Mouse (Mus musculus) neural tube, embryonic 12.5 days (tissue): ENCODE measurements around the gene Abcc1. TPM values are rescaled to one million over a fixed set of nuclear protein-coding genes. Genes with fewer than 3 reads are reported as not detected.

Source experiments
- ATAC-seq: fragments of 200-750 bp; cut with Nextera tagmentation; 2 replicates; pipeline ENCODE4 v1.8.0; 2017; ENCODE audit warnings: low read depth, mild to moderate bottlenecking, moderate TSS enrichment, moderate library complexity; ENCODE audit not compliant: low FRiP score
- H3K27ac ChIP-seq: fragments of 300-500 bp; sonication (generic); 2 replicates; pipeline ENCODE4 v1.5.1; 2016
- H3K27me3 ChIP-seq: fragments of 300-500 bp; sonication (generic); replicated peaks from 2 replicates; pipeline ENCODE4 v1.6.1; 2016; ENCODE audit warnings: mild to moderate bottlenecking
- H3K36me3 ChIP-seq: fragments of 300-500 bp; sonication (generic); 2 replicates; pipeline ENCODE4 v1.6.1; 2016; ENCODE audit warnings: mild to moderate bottlenecking
- H3K4me1 ChIP-seq: fragments of 300-500 bp; sonication (generic); 2 replicates; pipeline ENCODE4 v1.6.1; 2016
- H3K4me2 ChIP-seq: fragments of 300-500 bp; sonication (generic); replicated peaks from 2 replicates; pipeline ENCODE4 v1.6.1; 2016; ENCODE audit warnings: mild to moderate bottlenecking
- H3K4me3 ChIP-seq: fragments of 300-500 bp; sonication (generic); 2 replicates; pipeline ENCODE4 v1.5.1; 2016
- H3K9ac ChIP-seq: fragments of 300-500 bp; sonication (generic); 2 replicates; pipeline ENCODE4 v1.6.1; 2016; ENCODE audit warnings: mild to moderate bottlenecking
- H3K9me3 ChIP-seq: fragments of 300-500 bp; sonication (generic); 2 replicates; pipeline ENCODE4 v1.6.1; 2016; ENCODE audit warnings: mild to moderate bottlenecking
- WGBS: fragments of 180-500 bp; shearing (Covaris S2); methylation state at CpG from one replicate; pipeline ENCODE4 v1.1.7; 2016; 5-methylcytosine and 5-hydroxymethylcytosine counted together
- polyA plus RNA-seq: library from polyadenylated mRNA; unstranded; fragments of >200 nt; fragmentation: Nextera tagmentation; extraction: Ambion mirVana; gene quantifications from 2 replicates; pipeline ENCODE4 v1.2.1, GENCODE M21; 2016

The Abcc1 gene
- polyA plus RNA-seq, 1 experiment from 2014 or later, result 7.5 TPM

DNA sequence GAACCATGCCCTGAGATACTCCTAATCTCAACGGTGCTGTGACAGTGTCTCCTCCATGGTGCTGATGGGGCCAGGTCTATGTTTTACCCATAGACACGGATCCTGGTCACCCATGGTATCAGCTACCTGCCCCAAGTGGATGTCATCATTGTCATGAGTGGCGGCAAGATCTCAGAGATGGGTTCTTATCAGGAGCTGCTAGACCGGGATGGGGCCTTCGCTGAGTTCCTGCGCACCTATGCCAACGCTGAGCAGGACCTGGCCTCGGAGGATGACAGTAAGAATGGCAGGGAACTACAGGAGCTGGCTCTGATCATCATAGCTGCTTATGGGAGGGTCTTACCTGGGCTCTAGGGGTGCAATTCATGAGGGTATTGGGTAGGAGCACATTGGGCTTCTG, 86.9 kb downstream of the Abcc1 start:
- Histone ChIP-seq H3K27me3 (no peaks in the 10 kb centered on the region), H3K9me3 (no peaks in the 10 kb centered on the region), H3K36me3 (0 out of 2 replicates have a peak, but pooled peaks cover 3% of the 10 kb centered on the region), H3K4me3 (no peak overlapping the region), H3K9ac (no peak overlapping the region), H3K27ac (no peak overlapping the region), H3K4me1 (no peaks in the 10 kb centered on the region), H3K4me2 (no peak overlapping the region)
- no peak for ATAC-seq
- WGBS, result 93% methylated on average over 8 of the region's 8 CpGs

GRCm38 (mm10) chr16:14449861-14450260, 88.5 kb downstream of the Abcc1 start:
- no peak for ATAC-seq

DNA sequence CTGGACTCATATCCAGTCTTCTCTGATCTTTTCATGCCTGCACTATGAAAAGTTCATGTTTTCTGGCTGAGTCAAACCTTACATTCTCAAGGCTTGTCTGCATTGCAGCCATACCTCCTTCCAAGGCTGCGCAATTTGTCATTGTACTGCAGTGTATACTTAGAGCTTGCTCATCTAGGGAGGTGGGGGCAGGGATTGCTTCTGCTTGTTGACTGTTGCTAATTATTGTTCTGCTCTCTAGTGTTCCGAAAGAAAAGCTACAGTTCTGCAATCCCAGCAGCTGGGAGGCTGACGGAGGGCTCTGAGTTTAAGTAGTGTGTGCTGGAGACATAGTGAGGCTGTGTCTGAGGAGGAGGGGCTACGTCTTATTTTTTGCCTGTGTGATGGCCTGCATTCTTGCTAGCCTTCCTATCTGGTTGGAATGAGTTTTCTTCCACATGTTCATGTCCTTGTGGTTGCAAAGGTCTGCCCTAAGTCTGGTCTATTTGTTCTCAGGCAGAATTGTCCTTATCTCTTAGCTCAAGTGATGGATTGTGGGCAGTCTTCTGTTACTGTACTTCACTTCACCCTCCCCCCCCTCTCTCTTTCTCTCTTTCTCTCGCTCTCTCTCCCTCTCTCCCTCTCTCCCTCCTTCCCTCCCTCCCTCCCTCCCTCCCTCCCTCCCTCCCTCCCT, 90.2 kb downstream of the Abcc1 start:
- H3K36me3 ChIP-seq, result 0 out of 2 replicates have a peak, but pooled peaks cover 3% of the 10 kb centered on the region
- no peak for ATAC-seq
- H3K4me1 ChIP-seq, result no peaks in the 10 kb centered on the region
- H3K27me3 ChIP-seq, result no peaks in the 10 kb centered on the region
- H3K4me2 ChIP-seq, result no peak overlapping the region
- 87% methylated on average over 5 of the region's 5 CpGs for WGBS
- no peak overlapping the region for H3K9ac ChIP-seq
- no peaks in the 10 kb centered on the region for H3K9me3 ChIP-seq
- no peak overlapping the region for H3K27ac ChIP-seq
- no peak overlapping the region for H3K4me3 ChIP-seq

More at GRCm38 (mm10) chr16:14449861-14450260, 88.5 kb downstream of the Abcc1 start:
- H3K36me3 ChIP-seq, result 0 out of 2 replicates have a peak, but pooled peaks cover 3% of the 10 kb centered on the region
- H3K27me3 ChIP-seq, result no peaks in the 10 kb centered on the region
- no peaks in the 10 kb centered on the region for H3K4me1 ChIP-seq
- H3K9me3 ChIP-seq, result no peaks in the 10 kb centered on the region
- no peak overlapping the region for H3K4me3 ChIP-seq
- H3K27ac ChIP-seq, result no peak overlapping the region
- no peak overlapping the region for H3K4me2 ChIP-seq
- 85% methylated on average over 4 of the region's 4 CpGs for WGBS
- H3K9ac ChIP-seq, result no peak overlapping the region

DNA sequence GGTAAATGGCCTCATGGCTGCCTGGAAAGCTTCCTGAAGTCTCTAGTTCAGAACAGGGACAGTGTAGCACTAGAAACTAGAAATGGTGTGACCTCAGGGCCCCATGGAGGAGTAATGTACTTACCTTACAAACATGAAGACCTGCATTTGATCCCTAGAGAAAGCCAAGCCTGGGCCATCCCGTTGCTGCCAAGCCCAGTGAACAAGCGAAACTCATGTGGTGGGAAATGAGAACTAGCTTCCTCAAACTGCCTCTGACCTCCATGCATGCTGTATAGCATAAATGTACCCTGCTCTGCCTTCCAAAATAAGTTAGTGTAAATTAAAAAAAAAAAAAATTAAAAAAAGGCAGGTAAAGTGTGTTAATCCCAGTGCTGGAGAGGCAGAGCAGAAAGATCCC, 101.2 kb downstream of the Abcc1 start:
- WGBS, result 90% methylated on average over 2 of the region's 2 CpGs
- no peak overlapping the region for H3K4me3 ChIP-seq
- no peak for ATAC-seq
- H3K9me3 ChIP-seq, result no peaks in the 10 kb centered on the region
- H3K27ac ChIP-seq, result no peak overlapping the region
- no peaks in the 10 kb centered on the region for H3K4me1 ChIP-seq
- H3K36me3 ChIP-seq, result peaks cover 41% of the 10 kb centered on the region
- H3K4me2 ChIP-seq, result no peak overlapping the region
- no peaks in the 10 kb centered on the region for H3K27me3 ChIP-seq
- H3K9ac ChIP-seq, result no peak overlapping the region

DNA sequence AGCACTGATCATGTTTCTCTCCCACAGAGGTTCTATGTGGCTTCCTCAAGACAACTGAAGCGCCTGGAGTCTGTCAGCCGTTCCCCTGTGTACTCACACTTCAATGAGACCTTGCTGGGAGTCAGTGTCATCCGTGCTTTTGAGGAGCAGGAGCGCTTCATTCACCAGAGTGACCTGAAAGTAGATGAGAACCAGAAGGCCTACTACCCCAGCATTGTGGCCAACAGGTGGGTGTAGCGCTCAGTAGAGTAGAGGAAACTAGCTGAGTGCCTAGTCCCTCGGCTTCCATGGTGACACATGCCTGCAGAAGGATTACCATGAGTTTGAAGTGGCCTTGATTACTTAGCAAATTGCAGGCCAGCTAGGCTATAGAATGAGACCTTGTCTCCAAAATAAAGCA, 103.7 kb downstream of the Abcc1 start:
- WGBS, result 93% methylated on average over 6 of the region's 6 CpGs
- no peaks in the 10 kb centered on the region for H3K27me3 ChIP-seq
- H3K4me3 ChIP-seq, result no peak overlapping the region
- H3K4me1 ChIP-seq, result no peaks in the 10 kb centered on the region
- no peak overlapping the region for H3K4me2 ChIP-seq
- no peak overlapping the region for H3K27ac ChIP-seq
- no peaks in the 10 kb centered on the region for H3K9me3 ChIP-seq
- ATAC-seq, result no peak
- H3K36me3 ChIP-seq, result peaks cover 28% of the 10 kb centered on the region; the same call in 1 of the 2 replicates
- no peak overlapping the region for H3K9ac ChIP-seq

DNA sequence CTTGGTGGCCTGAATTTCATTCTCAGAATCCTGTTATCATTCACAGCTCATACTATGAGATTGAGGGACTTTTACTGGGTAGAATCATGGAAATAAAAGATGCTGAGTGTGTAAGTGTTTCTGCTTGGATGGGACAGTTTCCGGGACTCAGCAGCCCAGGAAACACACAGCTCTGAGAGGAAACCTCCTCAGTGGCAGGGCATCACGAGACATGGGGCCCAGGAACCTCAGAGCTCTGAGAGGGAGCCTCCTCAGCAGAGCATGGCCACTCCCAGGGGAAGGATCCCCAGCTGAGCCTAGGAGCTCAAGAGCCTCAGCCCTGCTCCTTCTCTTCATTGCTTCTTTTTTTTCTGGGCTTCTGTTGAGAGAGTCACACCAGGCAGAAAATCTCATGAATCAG, 107.0 kb downstream of the Abcc1 start:
- ATAC-seq, result no peak
- Histone ChIP-seq H3K4me3 (no peak overlapping the region), H3K4me2 (no peak overlapping the region), H3K27me3 (no peaks in the 10 kb centered on the region), H3K4me1 (no peaks in the 10 kb centered on the region), H3K9me3 (no peaks in the 10 kb centered on the region), H3K27ac (no peak overlapping the region), H3K9ac (no peak overlapping the region), H3K36me3 (peaks cover 46% of the 10 kb centered on the region; the same call in 1 of the 2 replicates)
- WGBS, result 96% methylated on average over 2 of the region's 2 CpGs

DNA sequence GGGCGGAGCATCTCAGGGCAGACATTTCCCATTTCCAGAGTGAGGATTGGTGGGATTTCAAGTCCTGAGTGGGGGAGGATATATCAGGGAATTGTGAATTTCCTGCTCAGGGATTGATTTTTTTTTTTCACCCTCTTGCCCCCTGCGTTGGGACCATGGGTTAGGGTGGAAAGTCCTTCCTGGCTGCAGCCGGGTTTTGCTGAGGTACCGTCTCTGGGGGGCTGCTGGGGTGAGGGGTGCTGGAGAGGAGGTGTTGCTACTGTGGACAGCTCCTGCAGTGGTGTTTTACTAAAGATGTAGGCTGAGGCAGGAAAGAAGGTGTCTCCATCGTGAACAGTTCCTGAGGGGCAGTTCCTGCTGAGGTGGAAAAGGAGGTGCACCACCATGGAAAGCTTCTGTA, 107.5 kb downstream of the Abcc1 start:
- no peak overlapping the region for H3K4me2 ChIP-seq
- no peak overlapping the region for H3K9ac ChIP-seq
- 93% methylated on average over 5 of the region's 5 CpGs for WGBS
- no peak overlapping the region for H3K4me3 ChIP-seq
- H3K4me1 ChIP-seq, result no peaks in the 10 kb centered on the region
- ATAC-seq, result no peak
- no peak overlapping the region for H3K27ac ChIP-seq
- H3K27me3 ChIP-seq, result no peaks in the 10 kb centered on the region
- peaks cover 51% of the 10 kb centered on the region; the same call in 1 of the 2 replicates for H3K36me3 ChIP-seq
- H3K9me3 ChIP-seq, result no peaks in the 10 kb centered on the region

DNA sequence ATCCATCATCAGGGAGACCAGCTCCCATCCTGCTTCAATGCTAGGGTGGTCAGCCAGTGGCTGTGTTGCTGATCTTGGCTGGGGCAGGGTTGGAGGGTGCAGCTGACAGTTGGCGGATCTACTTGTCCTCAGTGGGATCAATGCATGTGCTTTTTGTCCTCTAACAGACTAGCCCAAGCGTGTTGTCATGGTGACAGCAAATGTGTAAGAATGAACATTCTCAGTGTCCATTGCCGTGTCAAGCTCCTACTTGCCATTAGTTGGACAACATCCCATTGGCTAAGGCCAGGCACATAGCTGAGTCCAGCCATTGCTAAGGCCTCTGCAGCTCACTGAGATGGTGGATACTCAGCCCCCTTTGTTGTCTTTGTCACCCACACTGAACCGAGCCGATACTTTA, 110.8 kb downstream of the Abcc1 start:
- H3K36me3 ChIP-seq, result peaks cover 40% of the 10 kb centered on the region; the same call in 1 of the 2 replicates
- H3K4me1 ChIP-seq, result no peaks in the 10 kb centered on the region
- WGBS, result 78% methylated on average over 5 of the region's 5 CpGs
- no peak overlapping the region for H3K9ac ChIP-seq
- H3K27ac ChIP-seq, result no peak overlapping the region
- no peak for ATAC-seq
- H3K4me2 ChIP-seq, result no peak overlapping the region
- H3K27me3 ChIP-seq, result no peaks in the 10 kb centered on the region
- no peak overlapping the region for H3K4me3 ChIP-seq
- no peaks in the 10 kb centered on the region for H3K9me3 ChIP-seq

- 93% methylated on average over 7 of the region's 7 CpGs for WGBS
- H3K27me3 ChIP-seq, result no peaks in the 10 kb centered on the region
- H3K4me1 ChIP-seq, result no peaks in the 10 kb centered on the region
- no peak overlapping the region for H3K27ac ChIP-seq
- H3K9ac ChIP-seq, result no peak overlapping the region
- H3K9me3 ChIP-seq, result no peaks in the 10 kb centered on the region
- no peak overlapping the region for H3K4me3 ChIP-seq
- H3K4me2 ChIP-seq, result no peak overlapping the region
- H3K36me3 ChIP-seq, result peaks cover 40% of the 10 kb centered on the region; the same call in 1 of the 2 replicates
- ATAC-seq, result no peak
These were observed 112.3 kb downstream of the Abcc1 start for GRCm38 (mm10) chr16:14473686-14474085.

DNA sequence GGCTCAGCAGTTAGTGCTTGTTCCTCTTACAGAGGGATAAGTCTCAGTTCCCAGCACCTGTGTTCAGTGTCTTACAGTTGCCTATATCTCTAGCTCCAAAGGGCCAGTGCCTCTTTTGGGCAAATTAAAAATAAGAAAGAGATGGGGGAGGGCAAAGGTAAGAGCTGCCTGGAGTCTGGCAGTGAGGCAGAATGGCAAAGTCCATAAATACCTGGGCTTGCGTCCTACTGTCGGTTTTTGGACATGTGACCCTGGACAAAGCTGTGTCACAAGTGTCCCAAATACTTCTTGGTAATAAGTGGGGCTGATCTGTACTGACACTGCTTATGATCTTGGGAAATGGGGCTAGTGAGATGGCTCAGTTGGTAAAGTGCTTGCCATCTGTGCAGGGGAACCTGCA, 113.6 kb downstream of the Abcc1 start:
- no peak overlapping the region for H3K4me2 ChIP-seq
- H3K27me3 ChIP-seq, result no peaks in the 10 kb centered on the region
- H3K9ac ChIP-seq, result no peak overlapping the region
- 97% methylated on average over 2 of the region's 2 CpGs for WGBS
- no peak overlapping the region for H3K27ac ChIP-seq
- H3K4me3 ChIP-seq, result no peak overlapping the region
- H3K4me1 ChIP-seq, result no peaks in the 10 kb centered on the region
- H3K36me3 ChIP-seq, result peaks cover 36% of the 10 kb centered on the region; the same call in 1 of the 2 replicates
- ATAC-seq, result no peak
- no peaks in the 10 kb centered on the region for H3K9me3 ChIP-seq

- peaks cover 28% of the 10 kb centered on the region; the same call in 1 of the 2 replicates for H3K36me3 ChIP-seq
- H3K9me3 ChIP-seq, result no peaks in the 10 kb centered on the region
- ATAC-seq, result no peak
- H3K4me1 ChIP-seq, result no peaks in the 10 kb centered on the region
- 83% methylated on average over 8 of the region's 8 CpGs for WGBS
- H3K9ac ChIP-seq, result no peak overlapping the region
- no peak overlapping the region for H3K27ac ChIP-seq
- H3K27me3 ChIP-seq, result no peaks in the 10 kb centered on the region
- no peak overlapping the region for H3K4me3 ChIP-seq
- H3K4me2 ChIP-seq, result no peak overlapping the region
These were observed 114.7 kb downstream of the Abcc1 start for GRCm38 (mm10) chr16:14476056-14476455.

GRCm38 (mm10) chr16:14476701-14477400, 115.5 kb downstream of the Abcc1 start:
- Histone ChIP-seq H3K9me3 (no peaks in the 10 kb centered on the region), H3K4me3 (no peak overlapping the region), H3K36me3 (peaks cover 25% of the 10 kb centered on the region; the same call in 1 of the 2 replicates), H3K4me2 (no peak overlapping the region), H3K27me3 (no peaks in the 10 kb centered on the region), H3K9ac (no peak overlapping the region), H3K27ac (no peak overlapping the region), H3K4me1 (no peaks in the 10 kb centered on the region)
- no peak for ATAC-seq
- 90% methylated on average over 9 of the region's 9 CpGs for WGBS
